Mouse (Mus musculus): ENCODE results near the gene Timm44. TPM values are rescaled to one million over a fixed set of nuclear protein-coding genes. Genes with fewer than 3 reads are reported as not detected.
A peak's percentile ranks its signal among the peaks of the same experiment; 100 is the strongest.

Gene Timm44
- polyA plus RNA-seq, 1 experiment from 2014 or later = 65.7 TPM

GRCm38 (mm10) chr8:4250306-4250970 lies 25.3 kb downstream of the Timm44 start:
- no peak overlapping the region for H3K4me3 ChIP-seq
- H3K9me3 ChIP-seq = no peaks in the 10 kb centered on the region
- H3K27me3 ChIP-seq = no peaks in the 10 kb centered on the region; the same call in 1 of the 2 replicates
- H3K9ac ChIP-seq = no peak overlapping the region
- WGBS = 34% methylated on average over 26 of the region's 26 CpGs
- H3K36me3 ChIP-seq = peaks cover 61% of the 10 kb centered on the region
- no peak overlapping the region for H3K4me2 ChIP-seq
- H3K27ac ChIP-seq = no peak overlapping the region
- peaks cover 37% of the 10 kb centered on the region for H3K4me1 ChIP-seq
- no peak for ATAC-seq (ENCODE audit: insufficient number of reproducible peaks, insufficient read depth, low FRiP score, low TSS enrichment, low read depth)

- Histone ChIP-seq H3K27ac (no peak overlapping the region), H3K9me3 (no peaks in the 10 kb centered on the region), H3K27me3 (no peaks in the 10 kb centered on the region; the same call in 1 of the 2 replicates), H3K4me1 (peaks cover 34% of the 10 kb centered on the region), H3K4me2 (no peak overlapping the region), H3K4me3 (no peak overlapping the region), H3K9ac (peak overlapping the region; percentile 55), H3K36me3 (peaks cover 61% of the 10 kb centered on the region)
- ATAC-seq (ENCODE audit: insufficient number of reproducible peaks, insufficient read depth, low FRiP score, low TSS enrichment, low read depth) = no peak
- 23% methylated on average over 29 of the region's 29 CpGs for WGBS
Observed at GRCm38 (mm10) chr8:4249213-4249612, 26.5 kb downstream of the Timm44 start.

- 86% methylated on average over 15 of the region's 15 CpGs for WGBS
- Histone ChIP-seq H3K9me3 (no peaks in the 10 kb centered on the region), H3K27me3 (no peaks in the 10 kb centered on the region; the same call in 1 of the 2 replicates), H3K9ac (peak within 1 kb of the TSS; percentile 55), H3K36me3 (peaks cover 72% of the 10 kb centered on the region), H3K27ac (no peak within 1 kb of the TSS; the same call in 1 of the 2 replicates), H3K4me2 (no peak within 1 kb of the TSS), H3K4me1 (peaks cover 26% of the 10 kb centered on the region), H3K4me3 (no peak within 1 kb of the TSS)
- ATAC-seq (ENCODE audit: insufficient number of reproducible peaks, insufficient read depth, low FRiP score, low TSS enrichment, low read depth) = no peak
Observed at GRCm38 (mm10) chr8:4247951-4248540, 27.7 kb downstream of the Timm44 start, which contains the start of gene Tgfbr3l. Gene Tgfbr3l (plus strand): TSS chr8:4248214.

GRCm38 (mm10) chr8:4247241-4247640 lies 28.5 kb downstream of the Timm44 start:
- 92% methylated on average over 8 of the region's 8 CpGs for WGBS
- no peak for ATAC-seq (ENCODE audit: insufficient number of reproducible peaks, insufficient read depth, low FRiP score, low TSS enrichment, low read depth)
- H3K36me3 ChIP-seq = peaks cover 80% of the 10 kb centered on the region

GRCm38 (mm10) chr8:4245737-4246136 lies 30.0 kb downstream of the Timm44 start:
- peaks cover 87% of the 10 kb centered on the region for H3K36me3 ChIP-seq
- WGBS = 92% methylated on average over 13 of the region's 13 CpGs

More at GRCm38 (mm10) chr8:4247241-4247640, 28.5 kb downstream of the Timm44 start:
- no peak overlapping the region for H3K27ac ChIP-seq
- H3K4me1 ChIP-seq = peaks cover 22% of the 10 kb centered on the region
- no peaks in the 10 kb centered on the region for H3K9me3 ChIP-seq
- no peak overlapping the region for H3K4me3 ChIP-seq
- H3K27me3 ChIP-seq = no peaks in the 10 kb centered on the region; the same call in 1 of the 2 replicates
- no peak overlapping the region for H3K9ac ChIP-seq
- no peak overlapping the region for H3K4me2 ChIP-seq

GRCm38 (mm10) chr8:4245061-4245460 lies 30.7 kb downstream of the Timm44 start:
- no peaks in the 10 kb centered on the region for H3K9me3 ChIP-seq
- no peaks in the 10 kb centered on the region; the same call in 1 of the 2 replicates for H3K27me3 ChIP-seq
- H3K4me1 ChIP-seq = peaks cover 25% of the 10 kb centered on the region
- no peak overlapping the region for H3K4me2 ChIP-seq
- H3K4me3 ChIP-seq = no peak overlapping the region
- peak overlapping the region; percentile 11; the same call in 1 of the 2 replicates for H3K9ac ChIP-seq
- no peak overlapping the region for H3K27ac ChIP-seq
- ATAC-seq (ENCODE audit: insufficient number of reproducible peaks, insufficient read depth, low FRiP score, low TSS enrichment, low read depth) = no peak
- 95% methylated on average over 5 of the region's 5 CpGs for WGBS
- peaks cover 84% of the 10 kb centered on the region for H3K36me3 ChIP-seq

More at GRCm38 (mm10) chr8:4245737-4246136, 30.0 kb downstream of the Timm44 start:
- Histone ChIP-seq H3K27me3 (no peaks in the 10 kb centered on the region; the same call in 1 of the 2 replicates), H3K9me3 (no peaks in the 10 kb centered on the region), H3K4me2 (no peak overlapping the region), H3K4me3 (no peak overlapping the region), H3K9ac (no peak overlapping the region), H3K27ac (no peak overlapping the region), H3K4me1 (peaks cover 23% of the 10 kb centered on the region)
- ATAC-seq (ENCODE audit: insufficient number of reproducible peaks, insufficient read depth, low FRiP score, low TSS enrichment, low read depth) = no peak

- WGBS = 13% methylated on average over 19 of the region's 19 CpGs
- Histone ChIP-seq H3K4me3 (peak overlapping the region; percentile 79), H3K36me3 (peaks cover 28% of the 10 kb centered on the region), H3K9me3 (no peaks in the 10 kb centered on the region), H3K27me3 (no peaks in the 10 kb centered on the region), H3K9ac (peak overlapping the region; percentile 85), H3K27ac (peak overlapping the region; percentile 97), H3K4me2 (peak overlapping the region; percentile 89), H3K4me1 (peaks cover 25% of the 10 kb centered on the region)
- ATAC-seq (ENCODE audit: insufficient number of reproducible peaks, insufficient read depth, low FRiP score, low TSS enrichment, low read depth) = no peak
Observed at GRCm38 (mm10) chr8:4239193-4239890, 36.4 kb downstream of the Timm44 start.

- Histone ChIP-seq H3K27me3 (no peaks in the 10 kb centered on the region), H3K4me1 (peaks cover 25% of the 10 kb centered on the region), H3K9ac (peak within 1 kb of the TSS; percentile 85), H3K4me3 (peak within 1 kb of the TSS; percentile 79), H3K27ac (peak within 1 kb of the TSS; percentile 97), H3K36me3 (peaks cover 20% of the 10 kb centered on the region), H3K9me3 (no peaks in the 10 kb centered on the region), H3K4me2 (peak within 1 kb of the TSS; percentile 89)
- WGBS = 0% methylated on average over 62 of the region's 71 CpGs
- peak; percentile 93 for ATAC-seq (ENCODE audit: insufficient number of reproducible peaks, insufficient read depth, low FRiP score, low TSS enrichment, low read depth)
Observed at GRCm38 (mm10) chr8:4238434-4239192, 37.1 kb downstream of the Timm44 start, which contains the start of the genes Map2k7 and Gm49320. Gene Map2k7 (plus strand): TSS chr8:4238740. Gene Gm49320 (plus strand): TSS chr8:4238865.

- H3K4me3 ChIP-seq = peak overlapping the region; percentile 79
- peaks cover 14% of the 10 kb centered on the region for H3K36me3 ChIP-seq
- H3K27ac ChIP-seq = peak overlapping the region; percentile 97
- H3K4me2 ChIP-seq = peak overlapping the region; percentile 89
- peak; percentile 18 for ATAC-seq (ENCODE audit: insufficient number of reproducible peaks, insufficient read depth, low FRiP score, low TSS enrichment, low read depth)
- no peaks in the 10 kb centered on the region for H3K27me3 ChIP-seq
- no peaks in the 10 kb centered on the region for H3K9me3 ChIP-seq
- peaks cover 25% of the 10 kb centered on the region for H3K4me1 ChIP-seq
- WGBS = 23% methylated on average over 15 of the region's 15 CpGs
- peak overlapping the region; percentile 83 for H3K9ac ChIP-seq
Observed at GRCm38 (mm10) chr8:4237814-4238433, 37.8 kb downstream of the Timm44 start.

- H3K9me3 ChIP-seq = no peaks in the 10 kb centered on the region
- no peak overlapping the region for H3K4me2 ChIP-seq
- H3K4me1 ChIP-seq = peaks cover 12% of the 10 kb centered on the region; the same call in 1 of the 2 replicates
- H3K27me3 ChIP-seq = peaks cover 30% of the 10 kb centered on the region
- ATAC-seq (ENCODE audit: insufficient number of reproducible peaks, insufficient read depth, low FRiP score, low TSS enrichment, low read depth) = no peak; the same call in 1 of the 2 replicates
- H3K4me3 ChIP-seq = no peak overlapping the region
- H3K36me3 ChIP-seq = no peaks in the 10 kb centered on the region
- 50% methylated on average over 10 of the region's 10 CpGs for whole genome bisulfite sequencing
- no peak overlapping the region for H3K27ac ChIP-seq
- no peak overlapping the region for H3K9ac ChIP-seq
Observed at GRCm38 (mm10) chr8:4230612-4231351, 44.9 kb downstream of the Timm44 start.

All from embryonic facial prominence, embryonic 13.5 days (tissue).